12 mouse cellular contexts compared by ENCODE assay signal in genomic region chr3:96066741-96067140, GRCm38 (mm10).
"Had no signal": no experiment of that assay in that cellular context is flagged by ENCODE, and none has a peak within 500 bp of the region (broad histone marks: within the 10 kb centered on the region; RNA-seq: fewer than 3 reads in every experiment).

No protein-coding gene starts in this region.

- H3K27me3 ChIP-seq: heart, embryonic 13.5 days; heart, embryonic 15.5 days; hindbrain, embryonic 12.5 days; limb, embryonic 12.5 days had no signal

- H3K4me1 ChIP-seq: hindbrain, embryonic 10.5 days; hindbrain, embryonic 12.5 days; limb, embryonic 10.5 days; limb, embryonic 12.5 days; liver, embryonic 15.5 days had no signal

- ATAC-seq: liver, postnatal 0 days had no signal

- H3K36me3 ChIP-seq: heart, embryonic 13.5 days; heart, embryonic 15.5 days; hindbrain, embryonic 10.5 days; hindbrain, embryonic 12.5 days; limb, embryonic 10.5 days; limb, embryonic 12.5 days; liver, embryonic 13.5 days; liver, embryonic 15.5 days had no signal

- H3K4me3 ChIP-seq: heart, adult 2 months; hindbrain, embryonic 10.5 days; hindbrain, embryonic 12.5 days; limb, embryonic 10.5 days; limb, embryonic 12.5 days; liver, embryonic 13.5 days; liver, embryonic 15.5 days had no signal

- H3K9ac ChIP-seq: heart, embryonic 13.5 days; heart, embryonic 15.5 days; hindbrain, embryonic 12.5 days; hindbrain, embryonic 14.5 days; limb, embryonic 12.5 days; liver, embryonic 13.5 days; liver, embryonic 15.5 days; liver, postnatal 0 days had no signal

- DNase-seq: kidney, adult 18-20 months had no signal

- H3K27ac ChIP-seq: heart, adult 2 months; heart, embryonic 13.5 days; heart, embryonic 15.5 days; hindbrain, embryonic 10.5 days; hindbrain, embryonic 12.5 days; hindbrain, embryonic 14.5 days; limb, embryonic 10.5 days; limb, embryonic 12.5 days; liver, embryonic 13.5 days; liver, embryonic 15.5 days had no signal

- H3K4me2 ChIP-seq: liver, embryonic 15.5 days had no signal

- H3K9me3 ChIP-seq: heart, embryonic 13.5 days; heart, embryonic 15.5 days; hindbrain, embryonic 10.5 days; hindbrain, embryonic 12.5 days; limb, embryonic 10.5 days; limb, embryonic 12.5 days; liver, embryonic 13.5 days; liver, embryonic 15.5 days had no signal
